Mouse (Mus musculus): Measurements from ENCODE around the gene Klrc3. TPM values are rescaled to one million over a fixed set of nuclear protein-coding genes. Genes with fewer than 3 reads are reported as not detected.

The Klrc3 gene
- not detected in 2 replicates for polyA plus RNA-seq (2021; fragmentation: Nextera tagmentation)
- long read RNA-seq, experiment 1, result 0 reads
- long read RNA-seq, experiment 2, result 0 reads

GRCm38 (mm10) chr6:129643237-129643636 is at the start of gene Klrc3:
Klrc3 (minus strand) TSS chr6:129643337.

GRCm38 (mm10) chr6:129678873-129679272 is 35.7 kb upstream of the Klrc3 start, which contains the start of gene Klrc1:
Klrc1 (minus strand) TSS chr6:129678973.

GRCm38 (mm10) chr6:129660589-129660988 is 17.5 kb upstream of the Klrc3 start, which contains the start of gene Klrc2:
Klrc2 (minus strand) TSS chr6:129660689.

GRCm38 (mm10) chr6:129623735-129624134 is 19.4 kb downstream of the Klrc3 start, which contains the start of gene Klrk1:
Klrk1 (minus strand) TSS chr6:129623864.

GRCm38 (mm10) chr6:129591508-129591907 is 51.6 kb downstream of the Klrc3 start, which contains the start of gene Klrd1:
Klrd1 (plus strand) TSS chr6:129591782.

Other genes with a start within 250 kb of the Klrc3 start
- 0.29 and 0.37 TPM in 2 replicates for gene Clec1b, start 246.0 kb downstream of the Klrc3 start, polyA plus RNA-seq (2021; fragmentation: Nextera tagmentation)
- not detected in 2 replicates for gene Clec9a, start 234.5 kb downstream of the Klrc3 start, polyA plus RNA-seq (2021; fragmentation: Nextera tagmentation)
- 0.31 and 0.74 TPM in 2 replicates for gene Clec1a, start 191.3 kb downstream of the Klrc3 start, polyA plus RNA-seq (2021; fragmentation: Nextera tagmentation)
- 0.11 TPM in 1 of 2 replicates, not detected in the other for gene Olr1, start 136.2 kb downstream of the Klrc3 start, polyA plus RNA-seq (2021; fragmentation: Nextera tagmentation)
- gene Tmem52b, start 130.8 kb downstream of the Klrc3 start, polyA plus RNA-seq (2021; fragmentation: Nextera tagmentation), result not detected in 2 replicates
- gene Gabarapl1, start 110.2 kb downstream of the Klrc3 start, polyA plus RNA-seq (2021; fragmentation: Nextera tagmentation), result 700 and 953 TPM in 2 replicates
- not detected in 2 replicates for gene Klre1, start 65.4 kb downstream of the Klrc3 start, polyA plus RNA-seq (2021; fragmentation: Nextera tagmentation)
- not detected in 2 replicates for gene Klrd1, start 51.6 kb downstream of the Klrc3 start, polyA plus RNA-seq (2021; fragmentation: Nextera tagmentation)
- gene Klrk1, start 19.5 kb downstream of the Klrc3 start, polyA plus RNA-seq (2021; fragmentation: Nextera tagmentation), result not detected in 2 replicates
- gene Klrc2, start 17.4 kb upstream of the Klrc3 start, polyA plus RNA-seq (2021; fragmentation: Nextera tagmentation), result not detected in 2 replicates
- not detected in 2 replicates for gene Klrc1, start 35.6 kb upstream of the Klrc3 start, polyA plus RNA-seq (2021; fragmentation: Nextera tagmentation)
- gene Klri1, start 73.8 kb upstream of the Klrc3 start, polyA plus RNA-seq (2021; fragmentation: Nextera tagmentation), result not detected in 2 replicates
- 0.03 and 0.10 TPM in 2 replicates for gene Klri2, start 97.1 kb upstream of the Klrc3 start, polyA plus RNA-seq (2021; fragmentation: Nextera tagmentation)
- gene Gm156, start 140.9 kb upstream of the Klrc3 start, polyA plus RNA-seq (2021; fragmentation: Nextera tagmentation), result not detected in 2 replicates
- not detected in 2 replicates for gene Gm17631, start 219.3 kb upstream of the Klrc3 start, polyA plus RNA-seq (2021; fragmentation: Nextera tagmentation)
- not detected in 2 replicates for gene Klra17, start 233.3 kb upstream of the Klrc3 start, polyA plus RNA-seq (2021; fragmentation: Nextera tagmentation)